Mouse (Mus musculus) heart, adult 2 months (tissue): ENCODE results near the gene Gm20388.

Source experiments
- CTCF ChIP-seq: fragments of 200-600 bp; IDR thresholded peaks from 2 replicates; pipeline ENCODE4 v1.8.1; 2022; ENCODE audit warnings: antibody characterized with exemption, mild to moderate bottlenecking, moderate library complexity
- EP300 ChIP-seq: fragments of 200-500 bp; IDR thresholded peaks from 2 replicates; pipeline ENCODE4 v1.6.1; 2011; ENCODE audit warnings: low read depth, low read length, control low read depth; ENCODE audit not compliant: insufficient read depth
- POLR2A ChIP-seq: fragments of 200-500 bp; IDR thresholded peaks from 2 replicates; pipeline ENCODE4 v1.6.1; 2011; ENCODE audit warnings: mild to moderate bottlenecking, low read depth, low read length, control low read depth; ENCODE audit not compliant: insufficient read depth

- TF ChIP-seq POLR2A (no peak), CTCF (no peak), EP300 (no peak)
Measured at GRCm38 (mm10) chr8:119986174-119986573, 75.5 kb downstream of the Gm20388 start.
